Mouse (Mus musculus) telencephalon, adult 2 months (tissue): ENCODE data around the gene Cttnbp2nl.

ENCODE experiments used
- DNase-seq: peaks from one replicate; pipeline ENCODE4 v3.0.0-alpha.2; 2011; ENCODE audit warnings: low read depth, low spot score

Gene Cttnbp2nl

DNA sequence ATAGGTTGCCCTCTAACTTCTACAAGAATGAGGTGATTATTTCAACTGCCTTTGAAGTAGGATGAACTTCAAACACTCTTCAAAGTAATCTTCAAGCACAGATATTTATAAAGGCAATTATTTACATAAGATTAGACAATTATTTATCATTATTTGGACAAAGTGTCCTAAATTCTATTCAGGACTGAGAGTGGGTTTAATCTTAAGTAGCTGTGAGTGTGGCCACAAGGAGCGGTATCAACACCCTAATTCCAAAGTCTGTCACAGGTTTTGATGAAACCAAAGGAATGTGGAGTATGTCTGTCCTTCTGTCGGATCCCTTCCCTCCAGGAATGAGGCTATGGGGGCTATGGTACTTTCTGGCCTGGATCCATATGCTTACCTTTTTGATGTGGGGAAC, 38.0 kb downstream of the Cttnbp2nl start:
- no peak for DNase-seq

DNA sequence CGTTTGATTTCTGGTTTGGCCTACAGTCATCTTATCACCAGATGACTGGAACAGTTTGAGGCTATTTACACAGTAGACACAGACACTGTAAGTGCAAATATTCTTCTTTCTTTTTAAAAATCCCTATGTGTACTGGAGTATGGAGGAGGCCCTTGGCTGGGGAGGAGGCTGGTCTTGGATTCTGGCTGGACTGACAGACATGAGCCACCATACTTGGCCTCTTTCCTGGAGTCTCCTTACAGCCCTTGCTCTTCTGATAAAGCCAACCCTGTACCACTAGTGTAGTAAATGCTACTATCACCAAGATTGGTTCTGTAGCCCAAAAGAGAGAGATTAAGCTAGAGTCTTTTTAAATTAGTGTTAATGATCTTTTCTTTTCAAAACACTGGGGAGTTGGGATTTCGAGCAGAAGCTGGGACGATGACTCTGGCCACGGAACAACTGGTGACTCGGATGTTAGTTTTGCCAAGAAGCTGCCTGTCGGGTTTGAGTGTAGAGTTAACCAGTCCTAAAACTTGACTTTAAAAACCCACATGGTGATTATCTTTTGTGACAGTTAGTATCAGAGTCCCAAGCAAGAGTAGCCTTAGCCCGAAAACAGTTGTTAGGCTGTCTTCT, 40.1 kb downstream of the Cttnbp2nl start:
- DNase-seq, result no peak

DNA sequence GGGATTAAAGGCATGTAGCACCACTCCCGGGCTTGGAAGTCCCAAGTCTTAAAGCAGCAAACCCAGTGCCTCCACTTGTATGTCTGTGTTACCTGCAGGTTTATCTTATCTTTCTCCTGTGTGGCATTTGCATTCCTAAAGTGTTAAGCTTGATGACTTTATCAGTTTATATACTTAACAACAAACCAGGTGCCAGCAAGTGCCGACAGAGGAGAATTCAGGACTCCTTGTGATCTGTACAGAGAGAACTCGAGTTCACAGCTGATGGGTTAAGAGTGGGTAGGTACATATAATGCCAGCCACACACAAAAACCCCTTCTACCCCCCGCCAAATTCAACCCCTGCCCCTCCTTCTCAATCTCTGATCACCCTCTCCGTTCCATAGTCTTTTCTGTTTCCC, 41.1 kb downstream of the Cttnbp2nl start:
- DNase-seq, result no peak

DNA sequence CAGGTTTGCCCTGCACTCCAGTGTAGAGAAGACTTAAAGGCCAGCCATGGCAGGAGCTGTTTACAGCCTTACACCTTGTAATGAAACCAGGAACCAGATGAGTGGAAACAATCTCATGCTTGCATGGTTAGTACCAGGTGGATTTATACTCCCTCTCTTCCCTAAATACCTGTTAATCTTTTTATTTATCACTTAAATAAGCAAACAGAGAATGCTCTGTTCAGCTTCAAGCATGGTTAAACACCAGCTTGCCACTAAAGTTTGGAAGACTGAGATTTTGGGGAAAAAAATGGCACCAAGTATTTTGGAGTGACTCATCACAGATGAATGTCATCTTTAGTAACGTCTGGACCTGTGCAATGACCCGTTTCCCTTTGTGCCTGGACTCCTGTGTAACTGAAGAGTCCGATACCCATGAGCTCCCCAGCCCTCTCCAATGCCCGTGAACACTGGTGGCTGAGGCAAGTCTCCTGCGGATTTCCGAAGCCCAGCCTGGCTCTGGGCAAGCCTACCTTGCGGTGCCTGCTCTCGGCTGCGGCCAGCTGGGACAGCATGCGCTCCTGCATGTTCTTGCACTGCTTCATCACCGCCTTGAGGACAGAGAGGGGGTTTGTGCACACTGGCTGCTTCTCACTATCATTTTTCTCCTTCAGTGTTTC, 42.1 kb downstream of the Cttnbp2nl start:
- no peak for DNase-seq

DNA sequence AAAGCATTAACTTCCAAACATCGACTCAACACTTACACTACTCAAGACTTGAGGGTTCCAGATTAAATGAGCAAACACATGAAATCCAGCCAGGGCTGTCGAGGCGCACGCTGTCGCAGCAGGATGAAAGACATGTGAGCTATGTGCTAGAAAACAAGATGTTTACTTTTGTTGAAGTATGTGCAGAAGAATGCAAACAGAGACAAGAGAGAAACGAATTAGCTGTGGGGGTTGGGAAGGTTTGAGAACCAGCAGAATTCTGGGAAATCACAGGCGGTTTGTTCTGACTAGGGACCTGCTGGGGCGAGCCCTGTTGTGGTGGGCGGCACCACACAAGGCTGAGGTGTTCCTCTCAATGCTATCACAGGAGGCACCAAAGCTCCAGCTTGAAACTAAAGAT, 44.9 kb downstream of the Cttnbp2nl start:
- no peak for DNase-seq

DNA sequence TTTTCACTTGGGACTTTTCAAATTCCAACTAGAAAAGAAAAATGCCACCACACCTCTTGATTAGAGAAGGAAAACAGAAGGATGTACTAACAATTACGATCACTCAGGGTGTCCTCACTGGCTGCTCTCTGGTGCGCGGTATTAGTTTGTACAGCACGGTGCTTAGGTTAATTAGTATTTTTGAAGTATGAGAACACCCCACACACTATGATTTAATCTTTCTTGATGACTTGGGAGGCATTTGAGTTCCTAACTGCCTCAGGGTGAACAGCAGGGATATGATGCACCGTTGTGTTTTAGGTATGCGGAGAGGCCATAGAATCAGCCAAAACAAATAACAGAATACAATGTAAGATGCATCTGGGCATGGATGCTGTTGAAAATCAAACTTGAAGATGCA, 46.8 kb downstream of the Cttnbp2nl start:
- DNase-seq, result no peak

DNA sequence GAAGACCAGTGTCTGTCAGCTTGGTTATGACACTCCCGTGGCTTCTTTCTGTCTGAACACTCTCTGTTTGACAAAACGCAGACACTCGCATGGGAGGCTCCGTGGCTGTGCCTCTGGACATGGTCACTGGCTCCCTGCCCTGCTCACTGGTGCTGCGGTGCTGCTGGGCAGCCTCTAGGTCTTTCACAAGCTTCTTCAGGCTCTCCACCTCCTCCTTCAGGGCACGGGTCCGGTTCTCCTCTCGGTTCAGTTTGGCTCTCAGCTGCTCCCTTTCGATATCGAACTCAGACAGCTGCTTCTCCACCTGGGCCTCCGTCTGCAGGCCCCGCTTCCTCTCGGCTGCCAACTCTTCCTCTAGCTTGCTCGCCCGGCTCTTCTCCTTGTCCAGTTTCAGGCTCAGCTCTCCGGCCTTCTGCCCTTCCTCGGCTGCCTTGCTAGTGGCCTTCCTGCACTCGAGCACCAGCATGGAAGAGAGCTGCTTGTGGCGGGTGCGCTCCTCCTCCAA, 47.3 kb downstream of the Cttnbp2nl start:
- no peak for DNase-seq

DNA sequence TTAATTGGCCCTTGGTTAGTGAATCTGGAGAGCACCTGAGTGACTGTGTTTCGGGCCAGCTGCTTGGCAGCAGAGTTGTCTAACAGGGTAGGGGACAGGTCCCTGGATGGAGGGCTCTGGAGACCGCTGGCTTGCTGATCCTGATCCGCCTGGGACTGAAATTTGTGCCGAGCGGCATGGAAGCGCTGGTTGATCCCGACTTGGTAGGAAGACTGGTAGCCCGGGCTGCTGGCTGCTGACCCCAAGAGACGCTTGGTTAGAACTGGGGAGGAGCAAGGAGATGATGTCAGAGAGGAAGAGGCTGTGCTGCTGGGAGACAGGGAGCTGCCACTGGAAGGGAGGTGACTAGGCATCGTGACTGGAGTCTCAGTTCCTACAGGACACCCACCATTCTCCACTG, 47.9 kb downstream of the Cttnbp2nl start:
- no peak for DNase-seq

DNA sequence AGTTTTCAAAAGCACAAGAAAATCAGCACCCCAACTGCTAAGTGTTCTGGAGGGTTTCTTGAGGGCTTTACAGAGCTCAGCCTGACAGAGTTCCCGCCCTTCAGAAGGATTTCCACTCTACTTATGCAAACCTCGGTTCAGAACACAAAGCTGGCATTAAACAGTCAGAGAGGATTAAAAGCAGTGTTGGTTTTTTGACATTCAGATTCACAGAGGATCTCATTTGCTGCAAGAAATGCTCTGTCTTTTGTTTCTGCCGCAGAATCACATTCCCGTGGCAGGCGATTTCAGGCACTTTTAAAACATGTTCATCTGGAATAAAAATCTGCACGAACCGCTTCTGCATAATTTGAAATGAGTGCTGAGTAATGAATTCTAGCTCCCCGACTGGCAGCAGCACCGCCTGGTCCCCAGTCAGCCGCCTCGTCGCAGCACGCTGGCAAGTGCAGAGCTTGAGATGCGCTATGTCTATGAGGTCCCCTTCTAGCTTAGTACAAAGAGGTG, 48.9 kb downstream of the Cttnbp2nl start:
- peak; percentile 75 for DNase-seq

DNA sequence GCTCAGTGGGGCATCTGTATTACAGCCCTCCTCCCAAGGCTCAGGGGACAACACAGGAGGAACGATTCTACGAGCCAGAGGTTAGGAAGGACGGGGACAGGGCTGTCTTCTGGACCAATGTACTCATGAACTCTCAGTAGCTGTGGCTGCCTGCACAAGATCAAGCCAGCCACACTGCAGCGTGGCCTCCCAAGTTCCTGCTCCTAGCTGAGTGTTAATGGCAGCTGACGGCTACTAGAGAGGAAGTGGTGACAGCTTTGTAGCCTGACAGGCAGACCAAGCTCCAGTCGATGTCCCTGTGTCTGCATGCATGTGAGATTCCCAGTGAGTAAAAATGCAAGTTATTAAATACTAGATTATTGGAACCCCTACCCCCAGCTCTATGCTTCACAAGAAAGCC, 51.6 kb downstream of the Cttnbp2nl start:
- no peak for DNase-seq

DNA sequence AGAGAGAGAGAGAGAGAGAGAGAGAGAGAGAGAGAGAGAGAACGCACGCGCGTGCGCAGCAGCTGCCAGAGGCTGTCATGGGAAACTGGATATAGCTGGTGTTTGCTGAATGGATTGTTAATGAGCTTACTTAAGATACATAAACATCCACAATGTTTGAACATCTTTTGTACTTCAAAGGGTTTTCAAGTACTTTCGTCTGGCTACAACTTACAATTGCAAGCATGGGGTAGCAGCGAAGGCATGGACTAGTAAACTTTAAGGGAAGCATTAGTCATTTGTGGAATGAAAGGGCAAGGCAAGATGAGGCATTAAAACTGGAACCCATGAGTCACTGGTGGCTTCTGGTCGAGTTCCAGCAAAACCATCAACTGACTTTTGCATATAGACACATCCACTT, 52.4 kb downstream of the Cttnbp2nl start:
- DNase-seq, result no peak

DNA sequence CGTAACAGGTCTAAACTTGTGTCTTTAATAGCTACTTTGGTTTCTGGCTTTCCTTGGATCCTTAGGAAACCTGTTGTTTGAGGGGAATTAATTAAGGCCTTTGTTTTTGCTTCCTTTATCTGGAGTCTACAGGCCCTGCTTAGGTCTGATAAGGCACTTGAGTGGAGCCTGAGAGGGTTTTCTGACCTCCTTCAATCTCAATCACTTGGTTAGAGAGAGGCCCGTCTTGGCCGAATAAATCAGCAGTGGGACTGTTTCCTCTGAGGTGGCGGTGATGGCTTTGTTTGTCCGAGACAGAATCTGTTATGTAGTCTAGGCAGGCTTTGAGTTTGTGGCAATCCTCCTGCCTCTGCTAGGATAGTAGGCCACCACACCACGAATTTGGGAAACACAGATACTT, 55.4 kb downstream of the Cttnbp2nl start:
- DNase-seq, result no peak

DNA sequence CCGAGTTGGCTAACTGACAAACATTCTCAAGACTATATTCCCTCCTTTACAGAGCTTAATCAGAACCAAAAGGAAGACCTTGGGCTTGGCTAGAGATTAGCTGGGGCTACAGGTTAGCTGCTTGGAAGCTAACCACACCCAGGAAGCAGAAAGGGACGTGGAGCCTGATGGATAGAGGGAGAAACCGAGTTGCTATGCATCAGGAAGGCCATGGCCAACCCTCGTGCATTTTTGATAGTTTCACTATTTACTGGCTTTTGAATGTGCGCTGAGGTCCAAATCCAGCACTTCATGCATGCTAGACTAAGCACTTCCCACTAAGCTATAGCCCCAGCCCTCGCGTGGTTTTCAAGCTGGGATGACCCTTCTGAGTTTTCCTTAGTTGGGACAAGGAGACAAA, 57.2 kb downstream of the Cttnbp2nl start:
- DNase-seq, result no peak

DNA sequence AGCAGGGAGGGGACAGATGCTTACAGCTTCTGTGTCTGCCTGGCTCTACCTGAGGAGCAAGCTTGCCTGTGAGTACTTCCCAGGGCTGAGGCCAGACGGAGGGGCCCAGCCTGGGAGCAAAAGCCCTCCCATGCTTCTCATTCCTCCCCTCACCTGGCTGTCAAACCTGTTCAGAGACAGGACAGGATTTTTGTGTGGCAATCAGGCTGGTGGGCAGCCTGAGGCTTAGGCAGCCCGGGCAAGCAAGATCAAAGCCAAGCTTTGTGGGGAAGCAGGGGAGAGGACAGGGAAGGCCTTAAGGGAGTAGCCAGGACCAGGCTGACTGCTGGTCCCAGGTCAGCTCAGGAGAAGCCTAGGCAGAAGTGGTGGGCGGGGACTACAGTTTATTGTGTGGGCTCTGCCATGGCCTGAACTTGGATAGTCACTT, 58.5 kb downstream of the Cttnbp2nl start:
- no peak for DNase-seq

DNA sequence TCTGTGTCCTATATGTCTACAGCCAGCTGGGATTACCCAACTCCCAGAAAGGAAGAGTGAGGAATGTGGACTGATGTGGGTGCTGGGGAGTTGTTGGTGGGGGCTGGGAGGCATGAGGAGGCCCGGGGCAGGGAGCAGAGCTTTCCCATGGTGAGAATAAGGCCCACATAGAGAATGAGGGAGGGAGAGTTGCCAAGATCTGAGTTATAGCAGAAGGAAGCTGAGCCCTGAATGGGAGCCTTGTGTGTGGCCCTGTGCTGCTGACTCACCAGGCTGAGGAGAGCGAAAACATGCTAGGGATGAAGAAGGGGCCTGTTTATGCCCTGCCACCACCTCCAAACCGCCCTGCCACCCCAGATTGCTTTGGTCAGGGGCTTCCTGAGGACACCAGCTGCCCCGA, 59.1 kb downstream of the Cttnbp2nl start:
- peak; percentile 83 for DNase-seq

DNA sequence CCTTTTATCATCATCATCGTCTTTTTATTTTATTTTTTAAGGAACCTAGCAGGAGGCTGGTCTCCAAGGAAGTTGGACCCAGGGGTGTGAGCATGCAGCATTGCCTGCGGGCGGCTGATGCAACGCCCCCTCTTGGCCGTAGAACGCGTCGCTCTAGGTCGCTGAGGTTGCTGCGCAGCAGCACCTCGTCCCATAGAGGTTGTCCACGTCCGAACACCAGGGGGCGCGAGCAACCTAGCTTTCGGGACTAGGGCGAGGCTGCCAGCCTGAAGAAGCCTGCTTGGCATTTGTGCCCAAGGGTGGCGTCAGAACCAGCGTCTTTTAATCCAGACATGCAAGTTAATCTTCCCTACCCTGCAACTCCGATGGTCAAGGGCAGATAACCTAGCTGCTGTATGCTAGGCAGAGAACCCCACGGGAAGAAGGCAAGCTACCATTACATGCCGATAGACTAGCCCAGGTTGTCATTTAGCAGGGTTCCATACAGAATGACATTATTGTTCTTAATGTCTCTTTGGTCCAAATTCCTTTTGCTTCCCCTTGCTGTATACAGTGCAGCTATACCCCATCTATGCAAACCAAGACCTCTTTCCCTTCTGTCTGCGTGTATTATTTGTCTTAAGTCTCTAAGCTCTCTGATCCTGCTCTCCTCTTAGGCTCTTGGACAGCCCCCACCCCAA, 60.1 kb downstream of the Cttnbp2nl start:
- DNase-seq, result peak; percentile 85

DNA sequence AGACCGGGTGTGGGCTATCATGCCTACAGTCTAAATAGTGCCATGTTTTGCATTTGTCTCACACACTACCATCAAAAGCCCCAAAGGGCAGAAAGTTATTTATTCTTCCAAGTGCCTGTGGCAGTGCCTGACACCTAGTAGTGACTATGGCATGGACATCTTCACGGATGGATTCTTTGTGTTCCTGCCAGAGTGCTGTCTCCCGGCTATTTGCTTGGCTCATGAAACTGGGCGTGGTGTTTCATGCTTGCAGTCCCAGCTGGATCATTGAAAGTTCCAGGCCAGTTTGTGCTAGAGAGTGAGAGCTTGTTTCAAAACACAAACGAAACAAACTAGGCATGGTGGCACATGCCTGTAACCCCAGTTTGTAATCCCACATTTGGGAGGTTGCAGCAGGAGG, 61.2 kb downstream of the Cttnbp2nl start:
- DNase-seq, result no peak

DNA sequence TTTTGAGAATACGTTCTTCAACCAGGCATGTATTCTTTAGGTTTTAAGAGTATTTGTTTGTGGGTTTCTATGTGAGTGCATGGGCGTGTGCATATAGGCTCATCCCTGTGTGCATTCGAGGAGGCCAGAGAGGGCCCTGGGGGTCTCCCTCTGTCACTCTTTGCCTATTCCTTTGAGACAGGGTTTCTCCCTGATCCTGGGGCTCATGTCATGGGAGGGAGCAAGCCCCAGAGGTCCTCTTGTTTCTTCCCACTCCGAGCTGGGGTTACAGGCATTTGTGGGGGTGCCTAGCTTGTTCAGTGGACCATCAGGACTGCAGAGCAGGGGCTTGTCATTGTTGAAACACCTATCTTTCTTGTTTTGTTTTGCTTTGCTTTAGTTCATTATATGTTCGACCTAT, 65.1 kb downstream of the Cttnbp2nl start:
- no peak for DNase-seq

DNA sequence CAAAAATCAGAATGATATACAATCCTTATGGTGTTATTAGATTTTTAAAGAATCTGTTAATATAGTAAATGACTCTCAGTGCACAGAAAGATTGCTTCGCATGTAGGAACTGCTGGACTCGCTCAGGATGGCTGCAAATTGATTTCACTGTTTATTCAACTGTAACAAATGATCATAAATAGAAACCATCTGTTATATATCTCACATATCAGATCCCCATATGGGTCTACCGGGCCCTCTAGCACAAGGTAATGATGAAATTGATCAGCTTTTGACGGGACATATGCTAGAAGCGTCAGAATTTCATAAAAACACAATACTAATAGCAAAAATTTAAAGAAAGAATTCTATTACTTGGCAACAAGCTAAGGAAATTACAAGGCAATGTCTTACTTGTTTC, 73.2 kb downstream of the Cttnbp2nl start:
- no peak for DNase-seq

DNA sequence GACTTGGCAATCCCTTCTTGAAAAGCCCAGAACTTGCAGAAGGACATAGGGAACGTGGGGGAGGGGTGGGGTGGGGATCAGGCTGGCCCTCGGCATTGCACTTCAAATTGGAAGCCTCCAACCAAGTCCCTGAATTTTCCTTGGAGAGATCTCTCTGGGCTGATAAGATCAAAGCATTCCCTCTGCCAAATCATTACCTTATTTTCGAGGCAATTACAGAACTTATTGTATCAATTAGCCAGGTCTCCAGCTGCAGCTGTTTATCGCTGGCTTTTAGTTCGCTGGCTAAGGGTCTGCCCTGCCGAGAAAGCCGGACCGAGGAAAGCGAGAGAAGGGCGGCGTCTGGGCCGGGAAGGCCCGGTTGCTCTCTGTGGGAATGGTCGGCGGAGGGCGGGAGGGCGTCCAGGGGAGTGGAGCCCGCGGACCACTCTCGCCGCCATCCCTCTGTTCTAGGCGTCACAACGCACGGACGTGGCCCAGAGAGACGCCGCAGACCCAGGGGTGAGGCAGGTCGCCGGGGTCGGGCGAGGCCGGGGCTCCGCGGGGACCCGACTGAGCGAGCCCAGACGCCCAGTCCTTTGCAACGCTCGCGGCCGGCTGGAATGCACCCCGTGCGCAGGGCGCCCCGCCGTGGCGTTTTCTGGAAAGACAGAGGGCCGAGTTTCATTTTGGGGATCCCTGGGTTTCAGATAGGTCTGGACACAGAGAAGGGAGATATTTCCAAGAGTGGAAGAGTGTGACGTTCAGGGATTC, 85.2 kb downstream of the Cttnbp2nl start:
- peak; percentile 15 for DNase-seq

DNA sequence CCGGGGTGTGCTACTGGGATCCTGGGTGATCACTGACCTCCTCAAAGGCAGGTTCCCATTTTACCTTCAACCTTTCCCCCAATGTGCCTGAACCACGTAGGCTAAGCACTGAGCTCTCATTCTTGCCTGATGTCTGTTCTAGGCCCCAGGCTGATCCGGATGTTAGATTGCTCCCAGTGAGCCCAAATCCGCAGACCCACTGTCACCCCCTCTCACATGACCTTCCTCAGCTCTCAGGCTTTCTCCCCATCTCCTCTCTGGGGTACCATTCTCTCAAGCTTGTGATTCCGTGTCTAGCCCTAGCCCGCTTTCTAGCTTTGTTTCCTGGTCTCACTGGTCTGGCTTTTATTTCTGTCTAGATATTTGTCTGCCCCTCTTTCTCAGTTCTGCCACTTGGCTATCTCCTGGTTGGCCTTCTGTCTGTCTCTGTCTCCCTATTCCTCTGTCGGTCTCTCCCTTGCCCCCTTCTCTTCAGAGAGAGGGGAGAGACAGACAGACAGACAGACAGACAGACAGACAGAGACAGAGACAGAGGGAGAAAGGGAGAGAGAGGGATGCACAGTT, 86.9 kb downstream of the Cttnbp2nl start:
- DNase-seq, result no peak
